Mouse (Mus musculus) ES-CJ7 (cell line): Measurements from ENCODE around the gene Olfr1150-ps1.

Source experiments
- DNase-seq: peaks from one replicate; pipeline ENCODE4 v3.0.0; 2011; ENCODE audit warnings: low read depth, low spot score

Olfr1150-ps1 gene

DNA sequence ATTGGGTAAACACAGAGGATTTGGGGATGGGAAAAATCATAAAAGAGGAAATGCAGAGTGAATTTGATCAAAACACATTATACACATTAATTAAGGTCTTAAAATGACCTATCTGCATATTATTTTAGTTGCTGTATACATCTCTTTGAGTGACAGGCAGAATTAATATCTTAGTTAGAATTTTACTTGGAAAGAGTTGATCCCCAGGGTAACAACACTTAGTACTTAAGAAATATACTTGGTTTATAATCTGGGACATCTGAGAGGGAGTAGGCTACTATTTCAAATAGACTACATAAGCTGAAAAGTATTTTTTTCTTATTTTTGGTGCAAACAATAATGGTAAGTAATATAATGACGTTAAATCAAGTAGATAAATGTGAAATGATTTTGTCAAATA lies at the start of gene Olfr1150-ps1:
Olfr1150-ps1 (plus strand) TSS at position 301 of the 400 bp plus-strand sequence.
- no peak for DNase-seq

- no peak for DNase-seq
Observed at GRCm38 (mm10) chr2:87800292-87800691, 43.5 kb upstream of the Olfr1150-ps1 start, which contains the start of gene Olfr1143. Gene Olfr1143, plus strand, starts transcription at chr2:87800592.

GRCm38 (mm10) chr2:87809522-87809921 lies 34.3 kb upstream of the Olfr1150-ps1 start, which contains the start of gene Olfr1145:
Gene Olfr1145, plus strand, starts transcription at chr2:87809822.
- DNase-seq, result no peak

DNA sequence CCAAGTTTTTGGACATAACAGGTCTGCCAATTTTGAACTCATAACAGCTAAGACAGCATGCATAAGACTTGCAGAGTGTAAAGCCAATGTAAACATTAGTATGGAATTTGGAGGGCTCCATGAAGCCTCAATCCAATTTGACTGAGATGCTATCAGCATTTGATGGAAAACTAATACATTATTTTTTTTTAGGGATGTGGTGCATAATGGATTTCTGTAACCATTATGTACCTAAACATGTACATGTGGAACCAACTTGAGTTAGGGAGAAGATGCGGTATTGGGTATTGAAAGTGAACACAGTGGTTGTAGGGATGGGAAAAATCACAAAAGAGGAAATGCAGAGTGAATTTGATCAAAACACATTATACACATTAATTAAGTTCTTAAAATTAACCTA lies 13.6 kb upstream of the Olfr1150-ps1 start, which contains the start of gene Olfr1148:
Olfr1148 (plus strand) TSS at position 301 of the 400 bp plus-strand sequence.
- no peak for DNase-seq

DNA sequence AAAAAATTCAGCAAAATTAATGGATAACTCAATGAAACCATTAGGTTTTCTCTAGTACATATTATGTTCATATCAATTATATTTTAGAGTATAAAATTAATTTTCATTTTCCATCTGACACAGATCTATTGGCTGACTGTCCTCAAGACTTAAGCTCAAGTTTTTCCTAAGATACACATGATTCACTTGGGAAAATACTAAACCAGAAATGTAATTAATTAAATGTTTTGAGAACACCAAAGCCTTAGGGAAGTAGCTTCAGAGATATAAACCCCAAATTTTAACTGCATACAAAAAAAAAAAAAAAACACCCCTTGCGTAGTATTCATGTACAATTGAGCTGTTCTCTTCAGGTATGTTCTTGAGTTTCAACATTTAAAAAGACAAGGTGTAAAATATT lies 11.8 kb downstream of the Olfr1150-ps1 start, which contains the start of gene Olfr1151:
Olfr1151 (plus strand) TSS at position 301 of the 400 bp plus-strand sequence.
- no peak for DNase-seq

- DNase-seq, result no peak
Observed at GRCm38 (mm10) chr2:87866192-87866591, 22.4 kb downstream of the Olfr1150-ps1 start, which contains the start of gene Olfr1152. Gene Olfr1152, plus strand, starts transcription at chr2:87866492.

DNA sequence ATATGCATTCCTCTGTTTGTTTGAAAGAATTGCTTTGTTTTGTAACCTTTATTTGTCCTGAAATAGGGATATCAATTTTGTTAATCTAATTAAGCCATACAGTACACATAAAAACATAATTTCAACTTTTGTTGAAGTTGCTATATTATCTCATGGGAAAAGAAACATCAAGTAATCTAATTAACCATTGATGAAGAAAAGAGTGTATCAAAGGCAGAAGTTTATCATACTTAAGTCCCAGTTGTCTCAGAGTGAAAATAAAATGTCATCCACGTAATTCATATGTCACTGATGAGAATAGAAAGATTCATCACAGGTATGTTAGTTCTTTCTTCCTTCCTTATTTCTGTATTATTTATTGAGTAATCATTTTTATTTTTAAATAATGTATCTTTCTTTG lies 50.9 kb downstream of the Olfr1150-ps1 start, which contains the start of gene Olfr1153:
Olfr1153 (plus strand) TSS at position 301 of the 400 bp plus-strand sequence.
- no peak for DNase-seq
